Mouse (Mus musculus) ES-Bruce4 (cell line): ENCODE measurements around the gene Ide.

Source experiments
- CTCF ChIP-seq: IDR thresholded peaks from one replicate; pipeline ENCODE4 v1.8.1; 2011; ENCODE audit warnings: low read depth, low read length
- EP300 ChIP-seq: IDR thresholded peaks from 2 replicates; pipeline ENCODE4 v1.6.1; 2011; ENCODE audit warnings: low read depth, low read length; ENCODE audit not compliant: insufficient read depth
- POLR2A ChIP-seq: IDR thresholded peaks from one replicate; pipeline ENCODE4 v1.8.1; 2011; ENCODE audit warnings: low read length; ENCODE audit not compliant: insufficient read depth

- TF ChIP-seq EP300 (no peak), CTCF (no peak), POLR2A (no peak)
Observed at GRCm38 (mm10) chr19:37327216-37327615, 10.4 kb downstream of the Ide start.
